Mouse (Mus musculus) heart, adult 2 months (tissue): Measurements from ENCODE around the gene Mre11a.

Experiments
- EP300 ChIP-seq: fragments of 200-500 bp; IDR thresholded peaks from 2 replicates; pipeline ENCODE4 v1.6.1; 2011; ENCODE audit warnings: low read depth, low read length, control low read depth; ENCODE audit not compliant: insufficient read depth
- POLR2A ChIP-seq: fragments of 200-500 bp; IDR thresholded peaks from 2 replicates; pipeline ENCODE4 v1.6.1; 2011; ENCODE audit warnings: mild to moderate bottlenecking, low read depth, low read length, control low read depth; ENCODE audit not compliant: insufficient read depth

DNA sequence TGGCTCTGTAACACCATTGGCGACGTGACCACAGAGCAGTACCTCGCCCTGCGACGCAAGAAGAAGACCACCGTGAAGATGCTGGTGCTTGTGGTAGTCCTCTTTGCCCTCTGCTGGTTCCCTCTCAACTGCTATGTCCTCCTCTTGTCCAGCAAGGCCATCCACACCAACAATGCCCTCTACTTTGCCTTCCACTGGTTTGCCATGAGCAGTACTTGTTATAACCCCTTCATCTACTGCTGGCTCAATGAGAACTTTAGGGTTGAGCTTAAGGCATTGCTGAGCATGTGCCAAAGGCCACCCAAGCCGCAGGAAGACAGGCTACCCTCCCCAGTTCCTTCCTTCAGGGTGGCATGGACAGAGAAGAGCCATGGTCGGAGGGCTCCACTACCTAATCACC lies 83.9 kb downstream of the Mre11a start:
- TF ChIP-seq EP300 (no peak), POLR2A (no peak)
